Comparison of ENCODE assay signal across 9 mouse cellular contexts in genomic region chr1:160743229-160743628, GRCm38 (mm10). TPM values are rescaled to one million over a fixed set of nuclear protein-coding genes. Genes with fewer than 3 reads are reported as not detected.
DNase-seq lines count a peak whose midpoint lies in the region; ATAC-seq and TF ChIP-seq lines count a peak whose summit lies in the region.
"Had no signal": no experiment of that assay in that cellular context is flagged by ENCODE, and none has a peak within 500 bp of the region (broad histone marks: within the 10 kb centered on the region; RNA-seq: fewer than 3 reads in every experiment).

No protein-coding gene starts in this region.

- peak; percentile 69 to 78 for DNase-seq in heart, postnatal 10 days
- no peak for DNase-seq in heart, adult 11 months
- peak; percentile 80 for DNase-seq in brain, embryonic 14.5 days (ENCODE audit: low read depth)
- DNase-seq in fibroblast of lung, adult 2 months (ENCODE audit: low read depth): peak; percentile 34
- DNase-seq in kidney, postnatal 36 days: peak; percentile 69 to 82
- peak; percentile 57 for DNase-seq in lung, postnatal 25 days (ENCODE audit: low spot score)
- DNase-seq in splenic B cell, adult 2 months (ENCODE audit: low read depth, low spot score): peak; percentile 74

- H3K27me3 ChIP-seq in splenic B cell, adult 2 months (ENCODE audit: control insufficient read depth, insufficient read depth, low read length, poor library complexity, severe bottlenecking): no peaks in the 10 kb centered on the region
- H3K27me3 ChIP-seq: limb, embryonic 12.5 days had no signal

- TF ChIP-seq CTCF in brain, embryonic 14.5 days (IDR thresholded peaks at IDR 0.05; ENCODE audit: borderline replicate concordance, extremely low read depth, insufficient read depth, insufficient read length): peak; percentile 38; the same call in 1 of the 2 replicates

- no peaks in the 10 kb centered on the region for H3K36me3 ChIP-seq in splenic B cell, adult 2 months (ENCODE audit: control insufficient read depth, insufficient read depth, low read length, poor library complexity, severe bottlenecking)
- H3K36me3 ChIP-seq: limb, embryonic 12.5 days had no signal

- peak; percentile 57 for ATAC-seq in CD4-positive, CD25-positive, alpha-beta regulatory T cell, adult 4 months

- TF ChIP-seq POLR2A in brain, embryonic 14.5 days (IDR thresholded peaks at IDR 0.05; ENCODE audit: borderline replicate concordance, extremely low read depth, insufficient read depth, insufficient read length, poor library complexity, severe bottlenecking): no peak

- intact Hi-C loops in heart, postnatal 10 days (cut with DNase I): loop anchor here (1.0 to 10.0 kb wide), 3 partner anchors 50 to 452 kb away; partner anchors contain the start of gene Rabgap1l

RNA-seq across cellular contexts. Expression of gene Rabgap1l, which starts 49.8 kb away (rescaled TPM):
- total RNA-seq in heart, postnatal 10 days (2021): 10 to 100 TPM; 89.0 to 92.4 TPM
- 100 to 1,000 TPM; 268 to 348 TPM for polyA plus RNA-seq in CD4-positive, CD25-positive, alpha-beta regulatory T cell, adult 4 months (2017; shearing (Covaris generic))
- polyA plus RNA-seq in brain, embryonic 14.5 days (2012; rRNA removed): 30.4 and 40.7 TPM in 2 replicates
